Mouse (Mus musculus) small intestine, adult 2 months (tissue): ENCODE results near the gene Otp.

Source experiments
- CTCF ChIP-seq: fragments of 200-500 bp; IDR thresholded peaks from 2 replicates; pipeline ENCODE4 v1.5.1; 2012; ENCODE audit warnings: low read depth, mild to moderate bottlenecking, control low read depth, inconsistent platforms, low read length, moderate library complexity, mixed read lengths; ENCODE audit not compliant: insufficient replicate concordance, insufficient read length; ENCODE audit errors: extremely low read depth
- POLR2A ChIP-seq: fragments of 200-500 bp; IDR thresholded peaks from 2 replicates; pipeline ENCODE4 v1.6.1; 2012; ENCODE audit warnings: low read depth, mild to moderate bottlenecking, control low read depth, inconsistent platforms, low read length, moderate library complexity

DNA sequence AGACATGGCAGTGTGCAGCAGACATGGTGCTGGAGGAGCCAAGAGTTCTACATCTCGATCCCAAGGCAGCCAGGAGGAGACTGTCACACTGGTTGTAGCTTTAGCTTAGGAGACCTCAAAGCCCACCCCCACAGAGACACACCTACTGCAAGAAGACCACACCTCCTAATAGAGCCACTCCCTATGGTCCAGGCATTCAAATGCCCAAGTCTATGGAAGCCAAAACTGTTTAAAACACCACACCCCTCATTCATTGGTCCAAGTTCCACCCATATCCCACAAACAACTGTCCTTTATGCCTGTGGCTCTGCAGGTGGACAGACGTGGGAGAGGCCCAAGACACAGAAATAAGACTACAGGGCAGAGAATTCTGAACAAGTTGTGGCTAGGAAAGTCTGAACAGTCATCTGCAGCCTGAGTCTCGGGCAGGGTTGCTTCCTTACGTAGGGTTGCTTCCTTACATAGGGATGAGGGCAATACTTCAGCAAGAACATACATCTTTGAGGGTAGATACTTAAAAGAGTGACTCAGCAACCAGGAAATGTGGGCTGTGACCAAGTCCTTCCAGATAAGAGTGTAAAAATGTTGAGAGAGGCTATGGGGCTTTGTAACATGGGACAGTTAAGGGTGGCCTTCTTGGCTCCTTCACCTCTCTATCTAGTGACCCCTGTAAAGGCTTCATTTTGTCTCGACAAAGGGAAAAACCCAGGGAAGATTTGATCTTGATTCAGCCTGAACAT lies 12.7 kb upstream of the Otp start:
- TF ChIP-seq CTCF (no peak), POLR2A (no peak)
